Mouse (Mus musculus): ENCODE measurements around the gene Cpt1b. TPM values are rescaled to one million over a fixed set of nuclear protein-coding genes. Genes with fewer than 3 reads are reported as not detected.

The Cpt1b gene
- polyA plus RNA-seq, 1 experiment from 2014 or later: 0.63 TPM

DNA sequence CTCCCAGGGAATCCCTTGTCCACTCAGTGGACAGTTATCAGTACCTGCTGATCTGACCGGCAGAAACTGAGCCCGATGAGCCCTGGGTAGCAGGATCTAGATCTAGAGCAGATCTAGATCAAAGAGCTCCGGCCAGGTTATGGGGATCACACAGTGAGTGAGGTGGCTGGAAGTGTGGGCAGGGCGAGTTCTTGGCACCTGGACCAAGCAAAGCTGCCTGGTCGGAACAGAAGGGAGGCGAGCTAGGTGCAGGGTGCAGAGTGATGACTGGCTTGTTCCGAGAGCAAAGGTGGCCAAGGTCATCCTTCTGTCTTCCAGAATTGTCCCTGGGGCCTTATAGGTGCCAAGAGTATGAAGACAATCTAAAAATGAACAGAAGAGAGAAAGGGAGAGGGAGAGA lies 34.2 kb upstream of the Cpt1b start:
- WGBS: 83% methylated on average over 7 of the region's 7 CpGs

DNA sequence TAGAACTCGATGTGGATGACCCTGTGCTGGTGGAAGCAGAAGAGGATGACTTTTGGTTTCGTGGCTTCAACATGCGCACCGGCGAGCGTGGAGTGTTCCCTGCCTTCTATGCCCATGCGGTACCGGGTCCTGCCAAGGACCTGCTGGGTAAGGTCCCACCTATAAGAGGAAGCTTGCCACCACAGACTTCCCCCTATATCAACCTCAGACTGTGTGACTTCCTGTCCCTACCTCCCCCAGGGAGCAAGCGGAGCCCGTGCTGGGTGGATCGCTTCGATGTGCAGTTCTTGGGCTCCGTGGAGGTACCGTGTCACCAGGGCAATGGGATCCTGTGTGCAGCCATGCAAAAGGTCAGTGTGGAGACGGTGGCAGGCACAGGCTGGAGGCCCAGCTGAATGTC lies 33.3 kb upstream of the Cpt1b start:
- no peak overlapping the region for H3K4me3 ChIP-seq (replicated peaks)
- H3K9me3 ChIP-seq: no peaks in the 10 kb centered on the region
- H3K4me1 ChIP-seq: peaks cover 7% of the 10 kb centered on the region
- 91% methylated on average over 15 of the region's 15 CpGs for WGBS
- H3K27ac ChIP-seq: no peak overlapping the region
- no peak for ATAC-seq (ENCODE audit: insufficient read depth, low FRiP score, low read depth)
- no peak overlapping the region for H3K4me2 ChIP-seq
- H3K27me3 ChIP-seq (replicated peaks): peaks cover 11% of the 10 kb centered on the region
- H3K36me3 ChIP-seq: no peaks in the 10 kb centered on the region
- H3K9ac ChIP-seq: no peak overlapping the region

More for the DNA sequence above, 34.2 kb upstream of the Cpt1b start:
- H3K27ac ChIP-seq: no peak overlapping the region
- ATAC-seq (ENCODE audit: insufficient read depth, low FRiP score, low read depth): no peak
- H3K36me3 ChIP-seq: no peaks in the 10 kb centered on the region
- H3K4me2 ChIP-seq: no peak overlapping the region
- no peaks in the 10 kb centered on the region for H3K4me1 ChIP-seq
- no peak overlapping the region for H3K4me3 ChIP-seq (replicated peaks)
- no peak overlapping the region for H3K9ac ChIP-seq
- 0 out of 2 replicates have a peak, but pooled peaks cover 8% of the 10 kb centered on the region for H3K27me3 ChIP-seq (replicated peaks)
- no peaks in the 10 kb centered on the region for H3K9me3 ChIP-seq

DNA sequence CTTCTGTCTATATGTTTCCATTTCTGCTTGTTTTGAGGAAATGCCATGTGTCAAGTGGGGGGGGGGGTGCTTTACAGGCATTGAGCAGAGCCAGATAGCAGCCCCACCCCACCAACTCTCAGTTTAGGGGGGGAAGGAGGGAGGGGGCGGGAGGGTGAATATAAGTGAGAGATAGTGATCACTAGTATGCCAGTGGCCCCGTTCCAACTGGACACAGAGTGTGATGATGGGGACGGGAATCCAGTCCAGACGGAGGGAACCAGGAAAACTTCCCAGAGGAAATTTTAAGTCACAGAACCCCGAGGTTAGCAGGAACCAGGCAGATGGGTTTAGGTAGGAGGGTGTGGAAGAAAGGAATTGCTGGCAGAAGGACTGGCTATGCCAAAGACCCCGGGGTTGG lies 30.0 kb upstream of the Cpt1b start:
- no peak for ATAC-seq (ENCODE audit: insufficient read depth, low FRiP score, low read depth)
- H3K9me3 ChIP-seq: no peaks in the 10 kb centered on the region
- peaks cover 9% of the 10 kb centered on the region for H3K4me1 ChIP-seq
- no peak overlapping the region for H3K27ac ChIP-seq
- H3K27me3 ChIP-seq (replicated peaks): peaks cover 25% of the 10 kb centered on the region
- H3K4me2 ChIP-seq: no peak overlapping the region
- WGBS: 68% methylated on average over 6 of the region's 6 CpGs
- no peaks in the 10 kb centered on the region for H3K36me3 ChIP-seq
- no peak overlapping the region for H3K9ac ChIP-seq
- H3K4me3 ChIP-seq (replicated peaks): no peak overlapping the region

DNA sequence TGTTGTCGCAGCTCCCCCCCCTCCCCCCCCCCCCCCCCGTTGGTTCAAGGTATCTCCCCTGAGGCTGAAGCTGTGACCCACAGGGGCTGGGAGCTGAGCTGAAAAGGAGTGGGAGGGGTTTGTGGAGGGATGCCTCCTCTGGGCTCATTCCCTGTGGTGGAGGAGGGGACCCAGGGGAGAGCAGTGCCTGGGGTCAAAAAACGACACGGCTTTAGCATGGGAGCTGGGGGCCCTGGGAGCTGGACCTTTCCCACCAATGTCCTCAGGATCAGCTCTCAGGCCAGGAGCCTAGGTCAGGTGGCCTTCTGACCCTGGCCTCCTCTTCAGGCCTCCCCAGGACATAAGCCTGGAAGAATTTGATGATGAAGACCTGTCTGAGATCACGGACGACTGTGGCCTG lies 29.2 kb upstream of the Cpt1b start:
- no peak overlapping the region for H3K27ac ChIP-seq
- peak overlapping the region; percentile 82; the same call in 1 of the 2 replicates for H3K4me2 ChIP-seq
- H3K4me3 ChIP-seq (replicated peaks): no peak overlapping the region
- peaks cover 25% of the 10 kb centered on the region for H3K27me3 ChIP-seq (replicated peaks)
- no peaks in the 10 kb centered on the region for H3K36me3 ChIP-seq
- no peak overlapping the region for H3K9ac ChIP-seq
- WGBS: 29% methylated on average over 4 of the region's 6 CpGs
- ATAC-seq (ENCODE audit: insufficient read depth, low FRiP score, low read depth): no peak
- no peaks in the 10 kb centered on the region for H3K9me3 ChIP-seq
- H3K4me1 ChIP-seq: peaks cover 9% of the 10 kb centered on the region

DNA sequence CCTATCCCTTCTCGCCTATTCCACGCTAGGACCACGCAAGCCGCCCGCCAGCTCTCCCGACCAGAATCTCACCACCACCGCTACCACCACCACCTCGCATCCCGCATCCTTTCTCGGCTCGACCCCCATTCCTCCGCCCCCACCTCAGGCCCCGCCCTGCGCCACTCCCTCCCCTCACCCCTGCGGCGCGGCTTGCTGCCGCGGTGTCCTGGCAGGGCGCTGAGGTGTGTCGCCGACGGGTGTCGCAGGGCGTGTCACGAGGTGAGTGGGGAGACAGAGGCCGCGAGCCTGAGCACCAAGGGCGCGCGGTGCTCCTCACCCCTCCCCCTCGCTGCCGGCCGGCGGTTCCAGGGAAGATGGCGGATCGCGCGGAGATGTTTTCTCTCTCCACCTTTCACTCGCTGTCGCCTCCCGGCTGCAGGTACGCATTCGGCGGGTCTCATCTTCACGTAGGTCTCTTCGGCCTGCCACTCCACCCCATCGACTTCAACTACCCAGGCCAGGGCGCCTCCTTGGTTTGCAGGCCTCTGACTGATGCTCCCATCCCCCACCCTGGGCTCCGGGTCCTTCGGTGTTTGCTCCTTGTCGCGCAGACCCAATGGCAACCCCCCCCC lies 28.3 kb upstream of the Cpt1b start, which contains the start of gene Mapk8ip2:
TSS of gene Mapk8ip2 (plus strand) at position 49 of the 614 bp plus-strand sequence.
- no peak within 1 kb of the TSS for H3K27ac ChIP-seq
- H3K9me3 ChIP-seq: no peaks in the 10 kb centered on the region
- H3K4me3 ChIP-seq (replicated peaks): peak within 1 kb of the TSS; percentile 46
- H3K4me2 ChIP-seq: peak within 1 kb of the TSS; percentile 82
- 0 out of 2 replicates have a peak, but pooled peaks have one; percentile 35 for ATAC-seq (ENCODE audit: insufficient read depth, low FRiP score, low read depth)
- H3K4me1 ChIP-seq: peaks cover 9% of the 10 kb centered on the region
- peaks cover 25% of the 10 kb centered on the region for H3K27me3 ChIP-seq (replicated peaks)
- no peak within 1 kb of the TSS for H3K9ac ChIP-seq
- WGBS: under 1% methylated on average over 52 of the region's 53 CpGs
- no peaks in the 10 kb centered on the region for H3K36me3 ChIP-seq

DNA sequence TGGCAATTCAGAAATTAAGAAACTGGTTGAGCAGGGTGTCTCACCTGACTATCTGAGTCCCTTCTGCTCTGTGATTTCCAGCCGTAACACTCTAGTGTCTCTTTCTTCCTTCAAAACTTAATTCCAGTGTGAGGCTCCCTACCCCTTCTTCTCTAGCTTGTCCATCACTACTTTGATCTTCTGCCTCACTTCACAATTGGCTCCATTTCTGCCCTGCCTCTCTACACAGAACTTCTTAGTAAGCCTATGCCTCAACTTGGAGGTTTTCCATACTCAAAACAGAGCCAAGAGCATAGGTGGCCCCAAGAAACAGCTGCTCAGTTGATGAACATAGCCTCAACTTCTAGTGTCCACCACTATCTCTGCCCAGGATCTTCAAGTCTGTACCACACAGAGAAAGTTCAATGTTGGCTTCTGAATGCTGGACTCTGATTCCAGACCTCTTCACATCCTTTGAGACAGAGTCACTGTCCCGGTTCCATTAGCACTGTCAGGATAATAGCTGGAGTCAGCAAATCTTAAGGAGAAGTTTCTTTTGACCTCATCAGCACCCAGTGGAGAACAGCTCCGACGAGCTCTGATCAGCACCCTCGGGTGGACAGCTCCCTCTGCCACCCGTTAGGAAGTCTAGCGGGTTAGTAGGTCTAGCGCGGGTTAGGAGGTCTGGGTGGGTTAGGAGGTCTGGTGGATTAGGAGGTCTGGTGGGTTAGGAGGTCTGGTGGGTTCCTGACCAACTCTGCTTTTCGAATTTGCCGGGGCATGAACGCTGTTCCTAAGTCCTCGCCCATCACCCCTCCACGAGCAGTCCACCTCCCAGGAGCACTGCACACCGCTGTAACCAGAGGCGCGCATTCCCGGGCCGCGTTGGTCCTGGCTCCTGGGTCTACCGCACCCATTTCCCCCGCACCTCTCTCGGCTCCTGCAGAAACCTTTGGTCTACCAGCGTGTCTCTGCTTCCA lies 27.5 kb upstream of the Cpt1b start:
- WGBS: 4% methylated on average over 24 of the region's 24 CpGs
- Histone ChIP-seq H3K4me1 (peaks cover 9% of the 10 kb centered on the region), H3K27me3 (replicated peaks) (peaks cover 25% of the 10 kb centered on the region), H3K4me2 (peak overlapping the region; percentile 82), H3K9me3 (no peaks in the 10 kb centered on the region), H3K4me3 (replicated peaks) (peak overlapping the region; percentile 46), H3K27ac (no peak overlapping the region), H3K36me3 (no peaks in the 10 kb centered on the region), H3K9ac (no peak overlapping the region)
- 0 out of 2 replicates have a peak, but pooled peaks have one; percentile 50 for ATAC-seq (ENCODE audit: insufficient read depth, low FRiP score, low read depth)

DNA sequence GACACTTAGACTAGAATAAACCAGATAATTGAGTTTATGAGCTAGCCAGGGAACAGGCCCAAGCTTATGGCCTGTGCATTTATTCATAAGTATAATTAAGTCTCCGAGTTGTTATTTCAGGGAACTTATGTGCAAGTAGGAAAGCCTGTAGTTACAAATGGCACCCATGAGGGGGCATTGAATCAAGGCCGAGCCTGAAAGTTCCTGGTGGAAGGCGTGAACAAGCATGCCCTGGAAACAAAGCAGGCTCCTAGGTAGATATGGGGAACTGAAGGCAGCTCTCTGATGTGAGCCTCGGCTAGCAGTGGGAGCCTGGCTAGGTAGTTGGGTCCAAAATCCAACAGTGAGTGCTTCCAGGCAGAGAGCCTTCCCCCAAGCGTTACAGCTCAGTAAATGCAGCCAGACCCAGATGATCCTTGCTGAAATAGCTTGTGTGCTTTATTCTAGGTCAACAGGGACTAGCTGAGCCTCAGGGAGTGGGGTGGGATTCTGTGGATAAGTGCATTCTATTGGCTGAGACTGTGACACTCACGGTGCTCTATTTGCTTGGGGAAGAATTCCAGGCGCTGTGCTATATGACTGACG lies 16.9 kb upstream of the Cpt1b start:
- H3K4me1 ChIP-seq: no peaks in the 10 kb centered on the region
- WGBS: 38% methylated on average over 8 of the region's 8 CpGs
- H3K27me3 ChIP-seq (replicated peaks): no peaks in the 10 kb centered on the region
- no peaks in the 10 kb centered on the region for H3K9me3 ChIP-seq
- no peak for ATAC-seq (ENCODE audit: insufficient read depth, low FRiP score, low read depth)
- no peak overlapping the region for H3K4me2 ChIP-seq
- no peak overlapping the region for H3K4me3 ChIP-seq (replicated peaks)
- no peak overlapping the region for H3K9ac ChIP-seq
- no peak overlapping the region for H3K27ac ChIP-seq
- H3K36me3 ChIP-seq: no peaks in the 10 kb centered on the region

DNA sequence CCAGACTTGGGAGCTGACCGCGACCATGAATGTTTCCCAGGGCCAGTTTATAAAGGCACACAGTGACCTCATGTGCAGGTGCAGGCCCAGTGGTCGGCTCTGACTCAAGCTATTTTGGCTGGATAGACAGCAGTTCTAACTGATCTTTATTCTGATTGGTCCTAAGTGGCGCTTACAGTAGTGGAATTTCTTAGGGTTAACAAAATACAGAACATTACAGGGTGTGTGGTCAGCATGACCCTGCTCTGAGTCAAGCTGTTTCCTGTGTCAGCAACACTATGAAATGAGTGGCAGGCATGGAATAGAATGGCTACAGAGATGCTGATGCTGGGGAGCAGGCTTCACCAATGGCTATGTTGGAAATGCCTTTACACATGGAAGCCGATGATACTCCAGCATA lies 10.2 kb upstream of the Cpt1b start:
- no peak overlapping the region for H3K4me3 ChIP-seq (replicated peaks)

DNA sequence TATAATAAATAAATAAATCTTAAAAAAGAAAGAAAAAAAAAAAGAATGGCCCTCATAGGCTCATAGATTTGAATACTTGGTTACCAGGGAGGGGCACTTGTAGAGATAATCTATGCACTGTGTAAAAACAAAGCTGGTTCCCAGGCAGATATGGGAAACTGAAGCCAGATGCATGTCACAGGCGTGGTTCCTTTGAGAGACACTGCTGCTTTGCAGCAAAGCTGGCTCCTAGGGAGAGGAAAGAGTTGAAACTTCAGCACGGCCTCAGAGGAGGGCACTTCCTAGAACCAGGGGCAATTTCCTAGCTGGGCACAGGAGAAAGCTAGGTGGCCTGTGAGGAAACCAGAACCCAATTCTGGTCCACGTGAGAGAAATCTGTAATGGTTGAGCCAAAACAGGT lies 8.5 kb upstream of the Cpt1b start:
- H3K4me2 ChIP-seq: no peak overlapping the region
- no peaks in the 10 kb centered on the region for H3K27me3 ChIP-seq (replicated peaks)
- no peaks in the 10 kb centered on the region for H3K9me3 ChIP-seq
- H3K9ac ChIP-seq: no peak overlapping the region
- ATAC-seq (ENCODE audit: insufficient read depth, low FRiP score, low read depth): no peak
- H3K36me3 ChIP-seq: no peaks in the 10 kb centered on the region
- no peaks in the 10 kb centered on the region for H3K4me1 ChIP-seq
- H3K4me3 ChIP-seq (replicated peaks): no peak overlapping the region
- H3K27ac ChIP-seq: no peak overlapping the region
- 56% methylated on average over 3 of the region's 3 CpGs for whole genome bisulfite sequencing

More for the DNA sequence above, 10.2 kb upstream of the Cpt1b start:
- no peak for ATAC-seq (ENCODE audit: insufficient read depth, low FRiP score, low read depth)
- 80% methylated on average over 5 of the region's 5 CpGs for WGBS
- no peak overlapping the region for H3K9ac ChIP-seq
- H3K9me3 ChIP-seq: no peaks in the 10 kb centered on the region
- no peak overlapping the region for H3K27ac ChIP-seq
- H3K27me3 ChIP-seq (replicated peaks): no peaks in the 10 kb centered on the region
- no peaks in the 10 kb centered on the region for H3K4me1 ChIP-seq
- no peaks in the 10 kb centered on the region for H3K36me3 ChIP-seq
- H3K4me2 ChIP-seq: no peak overlapping the region

DNA sequence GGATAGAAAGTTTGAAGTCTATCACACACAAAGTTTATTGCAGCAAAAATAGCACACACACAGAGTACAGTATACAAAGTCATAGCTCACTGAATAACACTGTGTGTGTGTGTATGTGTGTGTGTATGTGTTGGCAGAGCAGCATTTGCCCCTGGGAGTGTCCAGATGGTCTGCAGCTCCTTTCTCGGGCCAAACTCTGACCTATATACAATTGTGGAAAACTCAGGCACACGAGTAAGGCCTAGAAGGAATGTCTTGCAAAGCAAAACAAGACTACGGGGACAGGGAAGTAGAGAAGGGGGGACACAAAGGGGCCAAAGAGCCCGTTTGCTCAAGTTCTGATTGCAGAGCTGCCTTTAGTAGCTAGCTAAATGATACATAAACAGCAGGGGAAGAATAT lies 7.3 kb upstream of the Cpt1b start:
- Histone ChIP-seq H3K9ac (no peak overlapping the region), H3K4me2 (no peak overlapping the region), H3K9me3 (no peaks in the 10 kb centered on the region), H3K27ac (no peak overlapping the region), H3K4me1 (peaks cover 7% of the 10 kb centered on the region), H3K36me3 (no peaks in the 10 kb centered on the region), H3K27me3 (replicated peaks) (no peaks in the 10 kb centered on the region), H3K4me3 (replicated peaks) (no peak overlapping the region)
- ATAC-seq (ENCODE audit: insufficient read depth, low FRiP score, low read depth): no peak
- WGBS: 79% methylated on average over 4 of the region's 4 CpGs

DNA sequence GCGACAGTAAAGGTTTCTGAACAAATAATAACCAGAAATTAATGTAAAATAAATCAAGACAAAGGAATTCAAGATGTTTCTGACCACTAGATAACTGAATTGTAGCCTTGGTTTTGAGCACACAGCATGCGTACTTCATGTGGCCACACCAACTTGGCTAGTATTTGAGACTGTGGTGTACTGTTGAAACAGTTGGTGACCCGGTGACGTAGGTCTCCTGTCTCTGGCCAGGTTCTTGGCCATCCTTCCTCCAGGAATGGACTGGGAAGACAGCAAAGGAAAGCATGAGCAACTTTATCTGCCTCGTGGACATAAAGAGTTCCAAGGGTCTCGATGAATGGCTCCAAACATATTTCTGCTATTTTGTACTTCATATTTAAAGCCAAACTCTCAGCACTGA lies 6.1 kb upstream of the Cpt1b start:
- Histone ChIP-seq H3K9me3 (no peaks in the 10 kb centered on the region), H3K27me3 (replicated peaks) (no peaks in the 10 kb centered on the region), H3K4me3 (replicated peaks) (no peak overlapping the region), H3K4me2 (no peak overlapping the region), H3K27ac (no peak overlapping the region; the same call in 1 of the 2 replicates), H3K36me3 (no peaks in the 10 kb centered on the region), H3K4me1 (peaks cover 7% of the 10 kb centered on the region), H3K9ac (no peak overlapping the region)
- ATAC-seq (ENCODE audit: insufficient read depth, low FRiP score, low read depth): no peak
- WGBS: 93% methylated on average over 6 of the region's 6 CpGs

DNA sequence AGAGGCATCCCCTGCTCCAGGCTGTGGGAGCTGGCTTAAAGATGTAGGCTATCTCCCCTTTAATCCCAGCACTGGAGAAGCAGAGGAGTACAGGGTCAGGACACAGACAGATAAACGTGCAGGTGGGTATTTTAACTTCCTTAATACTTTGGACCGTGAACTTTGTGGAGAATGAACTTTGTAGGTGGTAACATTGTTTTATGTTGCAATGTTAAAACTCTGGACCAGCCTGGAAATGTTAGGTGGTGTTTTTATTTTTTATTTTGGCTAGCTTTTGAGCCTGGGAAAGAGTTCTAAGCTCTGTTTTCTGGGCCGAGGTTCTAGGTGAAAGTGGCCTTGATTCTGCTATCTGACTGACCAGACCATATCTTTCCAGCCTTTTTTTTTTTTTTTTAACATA lies 5.6 kb upstream of the Cpt1b start:
- 84% methylated on average over 3 of the region's 3 CpGs for WGBS
- Histone ChIP-seq H3K4me2 (no peak overlapping the region), H3K4me3 (replicated peaks) (no peak overlapping the region), H3K36me3 (0 out of 2 replicates have a peak, but pooled peaks cover 3% of the 10 kb centered on the region), H3K9me3 (no peaks in the 10 kb centered on the region), H3K4me1 (peaks cover 7% of the 10 kb centered on the region), H3K27ac (no peak overlapping the region), H3K27me3 (replicated peaks) (no peaks in the 10 kb centered on the region), H3K9ac (no peak overlapping the region)
- no peak for ATAC-seq (ENCODE audit: insufficient read depth, low FRiP score, low read depth)

Measured in stomach, embryonic 15.5 days (tissue).